Mouse (Mus musculus): ENCODE measurements around the gene Gm20388. TPM values are rescaled to one million over a fixed set of nuclear protein-coding genes. Genes with fewer than 3 reads are reported as not detected.
A peak's percentile ranks its signal among the peaks of the same experiment; 100 is the strongest.

The Gm20388 gene
- total and polyA plus RNA-seq, 2 experiments from 2014 or later: 17.3 TPM; not detected in 1

- no peak for DNase-seq (ENCODE audit: low spot score)
- 75% methylated on average over 7 of the region's 7 CpGs for WGBS
- TF ChIP-seq EP300 (IDR thresholded peaks at IDR 0.05; ENCODE audit: low read depth) (no peak), CTCF (IDR thresholded peaks at IDR 0.05; ENCODE audit: low read depth) (no peak)
These were observed 3152.1 kb downstream of the Gm20388 start, which contains the start of gene Spg7 for GRCm38 (mm10) chr8:123062721-123063120. Gene Spg7, plus strand, starts transcription at chr8:123062942.

GRCm38 (mm10) chr8:123064072-123064471, 3153.4 kb downstream of the Gm20388 start:
- Histone ChIP-seq H3K9me3 (replicated peaks; ENCODE audit: control insufficient read depth, low read length) (no peaks in the 10 kb centered on the region), H3K36me3 (replicated peaks; ENCODE audit: control insufficient read depth, insufficient read depth, low read length) (peaks cover 16% of the 10 kb centered on the region), H3K4me2 (ENCODE audit: low read depth, low read length) (peak overlapping the region; percentile 85; the same call in 1 of the 2 replicates), H3K27me3 (ENCODE audit: control insufficient read depth, insufficient read depth, low read length) (no peaks in the 10 kb centered on the region), H3K27ac (ENCODE audit: low read depth) (no peak overlapping the region), H3K4me1 (ENCODE audit: control insufficient read depth, insufficient read depth) (peaks cover 9% of the 10 kb centered on the region; the same call in 1 of the 2 replicates), H3K4me3 (ENCODE audit: low read depth, low read length) (no peak overlapping the region), H3K9ac (replicated peaks; ENCODE audit: low read depth, low read length) (no peak overlapping the region)
- no peak for ATAC-seq (ENCODE audit: insufficient read depth, low read depth)
- TF ChIP-seq EP300 (IDR thresholded peaks at IDR 0.05; ENCODE audit: low read depth) (no peak), CTCF (IDR thresholded peaks at IDR 0.05; ENCODE audit: low read depth) (no peak)
- no peak for DNase-seq (ENCODE audit: low spot score)
- WGBS: 78% methylated on average over 4 of the region's 4 CpGs

More at GRCm38 (mm10) chr8:123062721-123063120, 3152.1 kb downstream of the Gm20388 start, which contains the start of gene Spg7:
- no peaks in the 10 kb centered on the region for H3K27me3 ChIP-seq (ENCODE audit: control insufficient read depth, insufficient read depth, low read length)
- no peak within 1 kb of the TSS for H3K27ac ChIP-seq (ENCODE audit: low read depth)
- peaks cover 9% of the 10 kb centered on the region; the same call in 1 of the 2 replicates for H3K36me3 ChIP-seq (replicated peaks; ENCODE audit: control insufficient read depth, insufficient read depth, low read length)
- H3K4me3 ChIP-seq (ENCODE audit: low read depth, low read length): no peak within 1 kb of the TSS
- ATAC-seq (ENCODE audit: insufficient read depth, low read depth): no peak
- no peak within 1 kb of the TSS for H3K9ac ChIP-seq (replicated peaks; ENCODE audit: low read depth, low read length)
- H3K4me1 ChIP-seq (ENCODE audit: control insufficient read depth, insufficient read depth): peaks cover 9% of the 10 kb centered on the region; the same call in 1 of the 2 replicates
- H3K4me2 ChIP-seq (ENCODE audit: low read depth, low read length): no peak within 1 kb of the TSS
- no peaks in the 10 kb centered on the region for H3K9me3 ChIP-seq (replicated peaks; ENCODE audit: control insufficient read depth, low read length)

- H3K36me3 ChIP-seq (replicated peaks; ENCODE audit: control insufficient read depth, insufficient read depth, low read length): peaks cover 16% of the 10 kb centered on the region
- 1% methylated on average over 14 of the region's 14 CpGs for WGBS
- ATAC-seq (ENCODE audit: insufficient read depth, low read depth): peak; percentile 34
These were observed 3154.2 kb downstream of the Gm20388 start for GRCm38 (mm10) chr8:123064809-123065213.

GRCm38 (mm10) chr8:123065214-123066100, 3154.8 kb downstream of the Gm20388 start:
- Histone ChIP-seq H3K27me3 (ENCODE audit: control insufficient read depth, insufficient read depth, low read length) (no peaks in the 10 kb centered on the region), H3K4me2 (ENCODE audit: low read depth, low read length) (peak overlapping the region; percentile 85), H3K36me3 (replicated peaks; ENCODE audit: control insufficient read depth, insufficient read depth, low read length) (peaks cover 16% of the 10 kb centered on the region), H3K4me3 (ENCODE audit: low read depth, low read length) (peak overlapping the region; percentile 87), H3K9me3 (replicated peaks; ENCODE audit: control insufficient read depth, low read length) (no peaks in the 10 kb centered on the region), H3K27ac (ENCODE audit: low read depth) (peak overlapping the region; percentile 88), H3K9ac (replicated peaks; ENCODE audit: low read depth, low read length) (peak overlapping the region; percentile 87), H3K4me1 (ENCODE audit: control insufficient read depth, insufficient read depth) (peaks cover 9% of the 10 kb centered on the region; the same call in 1 of the 2 replicates)
- TF ChIP-seq CTCF (IDR thresholded peaks at IDR 0.05; ENCODE audit: low read depth) (peak; percentile 56), EP300 (IDR thresholded peaks at IDR 0.05; ENCODE audit: low read depth) (0 out of 2 replicates have a peak, but pooled peaks have one; percentile 46)
- ATAC-seq (ENCODE audit: insufficient read depth, low read depth) (peak; percentile 99), DNase-seq (ENCODE audit: low spot score) (peak; percentile 96)
- under 1% methylated on average over 60 of the region's 84 CpGs for WGBS

More at GRCm38 (mm10) chr8:123064809-123065213, 3154.2 kb downstream of the Gm20388 start:
- DNase-seq (ENCODE audit: low spot score): peak; percentile 19
- Histone ChIP-seq H3K27ac (ENCODE audit: low read depth) (peak overlapping the region; percentile 88), H3K4me1 (ENCODE audit: control insufficient read depth, insufficient read depth) (peaks cover 9% of the 10 kb centered on the region; the same call in 1 of the 2 replicates), H3K27me3 (ENCODE audit: control insufficient read depth, insufficient read depth, low read length) (no peaks in the 10 kb centered on the region), H3K9ac (replicated peaks; ENCODE audit: low read depth, low read length) (peak overlapping the region; percentile 87), H3K4me2 (ENCODE audit: low read depth, low read length) (peak overlapping the region; percentile 85), H3K4me3 (ENCODE audit: low read depth, low read length) (peak overlapping the region; percentile 87), H3K9me3 (replicated peaks; ENCODE audit: control insufficient read depth, low read length) (no peaks in the 10 kb centered on the region)
- TF ChIP-seq CTCF (IDR thresholded peaks at IDR 0.05; ENCODE audit: low read depth) (no peak), EP300 (IDR thresholded peaks at IDR 0.05; ENCODE audit: low read depth) (no peak)

- peak; percentile 21 for TF ChIP-seq CTCF (IDR thresholded peaks at IDR 0.05; ENCODE audit: low read depth)
- no peak for TF ChIP-seq EP300 (IDR thresholded peaks at IDR 0.05; ENCODE audit: low read depth)
- Histone ChIP-seq H3K27ac (ENCODE audit: low read depth) (peak overlapping the region; percentile 88), H3K9ac (replicated peaks; ENCODE audit: low read depth, low read length) (peak overlapping the region; percentile 87), H3K4me1 (ENCODE audit: control insufficient read depth, insufficient read depth) (peaks cover 9% of the 10 kb centered on the region; the same call in 1 of the 2 replicates), H3K9me3 (replicated peaks; ENCODE audit: control insufficient read depth, low read length) (no peaks in the 10 kb centered on the region), H3K36me3 (replicated peaks; ENCODE audit: control insufficient read depth, insufficient read depth, low read length) (peaks cover 16% of the 10 kb centered on the region), H3K27me3 (ENCODE audit: control insufficient read depth, insufficient read depth, low read length) (no peaks in the 10 kb centered on the region), H3K4me2 (ENCODE audit: low read depth, low read length) (peak overlapping the region; percentile 85), H3K4me3 (ENCODE audit: low read depth, low read length) (peak overlapping the region; percentile 87)
- 31% methylated on average over 7 of the region's 7 CpGs for WGBS
- DNase-seq (ENCODE audit: low spot score): no peak
- no peak for ATAC-seq (ENCODE audit: insufficient read depth, low read depth)
These were observed 3155.6 kb downstream of the Gm20388 start for GRCm38 (mm10) chr8:123066101-123066683.
